Mouse (Mus musculus) kidney, postnatal 10 days (tissue): ENCODE measurements around the gene Borcs5.
"Not testable (repeated sequence)": the region's sequence is repeated elsewhere in the genome, so short reads cannot be mapped to it uniquely, and the experiment has no call there.

Source experiments
- DNase-seq: peaks from one replicate; pipeline ENCODE4 v3.0.0; 2021; ENCODE audit warnings: mixed read lengths

Gene Borcs5

GRCm38 (mm10) chr6:134678037-134678436, 38.7 kb downstream of the Borcs5 start:
- no peak for DNase-seq

- DNase-seq, result not testable (repeated sequence)
Observed at GRCm38 (mm10) chr6:134679330-134679729, 40.0 kb downstream of the Borcs5 start.

- no peak for DNase-seq
Observed at GRCm38 (mm10) chr6:134684354-134684915, 45.1 kb downstream of the Borcs5 start.

- no peak for DNase-seq
Observed at GRCm38 (mm10) chr6:134685040-134685439, 45.7 kb downstream of the Borcs5 start.

- DNase-seq, result no peak
Observed at GRCm38 (mm10) chr6:134685515-134685914, 46.2 kb downstream of the Borcs5 start.

DNA sequence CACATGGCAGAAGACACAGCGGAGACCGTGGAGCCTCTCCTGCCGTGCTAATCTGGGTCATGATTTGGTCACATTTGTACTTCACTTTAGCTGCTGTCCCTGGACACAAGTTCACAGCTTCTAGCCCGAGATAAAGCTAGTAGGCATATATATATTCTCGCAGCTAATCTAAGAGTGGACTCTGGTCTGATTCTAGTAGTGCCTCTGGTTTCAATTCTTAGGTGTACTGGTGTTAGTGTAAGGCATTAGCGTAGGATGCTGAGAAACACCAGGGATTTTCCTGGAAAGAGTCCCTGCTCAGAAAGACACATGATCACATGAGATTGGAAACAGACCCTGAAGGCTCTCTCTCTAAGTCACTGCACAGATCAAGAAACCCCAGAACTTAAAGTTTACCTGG, 55.2 kb downstream of the Borcs5 start:
- DNase-seq, result no peak

GRCm38 (mm10) chr6:134694988-134695387, 55.7 kb downstream of the Borcs5 start:
- no peak for DNase-seq

- DNase-seq, result no peak
Observed at GRCm38 (mm10) chr6:134695625-134696024, 56.3 kb downstream of the Borcs5 start.

- peak; percentile 63 for DNase-seq
Observed at GRCm38 (mm10) chr6:134696146-134696545, 56.8 kb downstream of the Borcs5 start.

DNA sequence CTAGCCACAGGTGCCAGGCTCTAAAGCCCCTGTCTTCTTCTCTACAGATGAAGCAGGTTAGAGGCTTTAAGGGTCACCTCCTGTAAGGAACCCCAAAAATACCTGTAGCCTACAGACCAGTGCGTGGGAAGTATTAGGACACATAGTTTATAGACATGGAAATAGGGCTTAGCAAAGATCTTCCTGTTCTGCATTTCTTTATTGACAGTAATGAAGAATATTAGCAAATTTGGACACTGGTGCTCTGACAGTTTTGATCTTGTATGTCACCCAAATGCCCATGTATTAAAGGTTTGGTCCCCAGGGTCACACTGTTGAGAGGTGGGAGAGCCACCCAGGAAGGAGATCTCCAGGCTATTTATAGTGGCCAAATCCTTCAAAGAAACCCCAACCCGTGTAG, 57.2 kb downstream of the Borcs5 start:
- DNase-seq, result no peak

- DNase-seq, result no peak
Observed at GRCm38 (mm10) chr6:134698243-134698642, 58.9 kb downstream of the Borcs5 start.

DNA sequence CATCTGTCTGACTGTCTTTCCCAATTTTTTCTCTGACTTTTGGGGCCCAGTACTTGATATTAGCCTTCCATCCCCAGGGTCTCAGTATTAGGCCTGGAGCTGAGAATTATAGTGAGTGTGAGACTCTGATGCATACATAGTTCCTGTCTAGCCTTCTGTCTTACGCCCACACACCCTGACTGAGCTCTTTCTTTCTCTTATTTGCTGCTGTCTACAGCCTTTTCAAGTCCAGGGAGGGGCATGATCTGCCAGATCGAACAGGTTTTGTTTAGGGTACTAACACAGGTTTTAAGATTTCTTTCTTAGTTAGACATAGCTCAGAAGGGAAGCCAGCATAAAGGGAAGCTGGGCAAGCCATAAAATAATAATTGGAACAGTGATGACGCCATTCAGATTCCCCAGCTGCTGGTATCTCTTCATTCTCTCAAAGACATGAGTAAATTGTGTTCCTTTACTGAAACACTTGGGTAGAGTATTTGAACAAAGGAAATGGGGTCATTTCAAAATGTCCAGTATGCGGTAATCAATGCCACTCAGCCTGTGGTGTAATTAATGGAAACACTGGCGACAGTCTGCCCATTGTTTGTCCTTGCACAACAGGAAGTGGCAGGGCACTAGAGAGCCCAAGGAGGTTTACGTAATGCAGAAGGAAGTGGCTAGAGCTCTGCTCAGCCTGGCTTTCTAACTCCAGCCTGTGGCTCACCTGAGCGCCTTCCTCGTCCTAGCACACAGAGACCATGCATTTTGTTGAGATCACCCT, 61.3 kb downstream of the Borcs5 start:
- peak; percentile 26 for DNase-seq

DNA sequence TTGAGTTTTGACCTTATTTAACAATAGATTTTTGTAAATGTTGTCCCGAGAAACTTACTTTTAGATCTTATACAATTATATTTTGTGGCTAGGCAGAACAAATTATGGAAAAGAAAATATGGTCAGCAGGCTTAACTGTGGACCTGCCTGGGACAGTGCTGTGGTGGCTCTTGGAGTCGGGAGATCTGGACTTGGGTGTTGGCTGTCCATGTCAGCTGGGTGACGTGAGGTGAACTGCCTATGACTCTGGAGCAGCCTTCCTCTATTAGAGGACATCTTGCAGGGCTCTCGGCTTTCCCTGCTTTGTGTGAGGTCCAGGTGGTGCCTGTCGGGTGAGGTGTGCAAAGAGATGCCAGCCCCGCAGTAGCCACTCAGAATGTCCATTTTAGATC, 61.9 kb downstream of the Borcs5 start:
- DNase-seq, result no peak

- DNase-seq, result no peak
Observed at GRCm38 (mm10) chr6:134702184-134702583, 62.9 kb downstream of the Borcs5 start.

DNA sequence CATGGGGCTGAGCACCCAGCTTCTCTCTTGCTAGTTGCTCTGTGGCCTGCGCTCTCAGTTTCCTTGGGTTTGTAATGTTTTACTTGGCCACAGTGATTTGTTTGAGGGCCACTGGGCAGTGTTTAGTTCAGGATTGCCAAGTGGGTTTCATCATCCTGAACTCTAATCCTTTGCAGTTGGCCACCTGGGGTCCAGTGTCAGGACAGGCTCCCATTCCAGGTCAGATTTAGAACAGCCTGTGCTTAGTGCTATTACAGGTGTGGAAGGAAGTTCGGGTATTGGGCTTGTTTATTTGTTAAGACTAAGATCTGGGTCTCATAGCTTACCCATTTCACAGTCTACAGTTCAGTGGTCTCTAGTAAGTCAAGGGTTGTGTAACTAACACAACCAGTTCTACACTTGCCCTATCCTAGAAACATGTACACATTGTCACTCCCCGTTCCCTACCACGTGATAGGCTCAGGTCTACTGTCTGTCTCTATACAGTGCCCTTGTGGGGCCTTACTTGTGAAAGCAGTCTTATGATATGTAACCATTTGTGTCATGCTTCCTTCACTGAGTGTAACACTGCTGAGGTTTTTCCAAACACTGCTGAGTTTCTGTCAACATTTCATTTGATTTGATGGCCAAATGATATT, 63.9 kb downstream of the Borcs5 start:
- DNase-seq, result no peak

GRCm38 (mm10) chr6:134706467-134706866, 67.2 kb downstream of the Borcs5 start:
- no peak for DNase-seq

DNA sequence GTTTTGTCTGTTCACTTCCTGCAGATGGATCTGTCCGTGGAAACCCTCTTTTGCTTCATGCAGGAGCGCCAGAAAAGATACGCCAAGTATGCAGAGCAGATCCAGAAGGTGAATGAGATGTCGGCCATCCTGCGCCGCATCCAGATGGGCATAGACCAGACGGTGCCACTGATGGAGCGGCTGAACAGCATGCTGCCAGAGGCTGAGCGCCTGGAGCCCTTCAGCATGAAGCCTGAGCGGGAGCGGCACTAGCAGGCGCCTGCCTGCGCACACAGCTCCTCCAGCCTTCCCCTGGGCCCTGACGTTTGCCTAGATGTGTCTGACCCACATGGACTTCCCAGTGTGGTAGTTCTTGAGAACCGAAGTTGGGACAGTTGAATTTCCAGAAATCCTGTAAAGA, 70.7 kb downstream of the Borcs5 start:
- no peak for DNase-seq

- DNase-seq, result no peak
Observed at GRCm38 (mm10) chr6:134713321-134713720, 74.0 kb downstream of the Borcs5 start.

DNA sequence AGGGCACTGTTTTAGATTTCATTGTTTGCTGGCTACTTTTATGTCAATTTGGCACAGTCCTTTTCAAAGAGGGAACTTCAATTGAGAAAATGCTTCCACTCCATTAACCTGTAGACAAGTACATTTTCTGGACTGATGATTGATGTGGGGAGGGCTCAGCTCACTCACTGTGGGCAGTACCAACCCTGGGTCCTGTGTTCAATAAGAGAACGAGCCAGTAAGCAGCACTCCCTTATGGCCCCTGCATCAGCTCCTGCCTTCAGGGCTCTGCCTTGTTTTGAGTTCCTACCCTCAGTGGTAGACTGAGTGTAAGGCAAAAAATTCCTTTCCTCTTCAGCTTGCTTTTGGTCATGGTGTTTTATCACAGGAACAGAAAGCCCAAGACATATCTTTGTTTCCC, 74.6 kb downstream of the Borcs5 start:
- DNase-seq, result no peak

DNA sequence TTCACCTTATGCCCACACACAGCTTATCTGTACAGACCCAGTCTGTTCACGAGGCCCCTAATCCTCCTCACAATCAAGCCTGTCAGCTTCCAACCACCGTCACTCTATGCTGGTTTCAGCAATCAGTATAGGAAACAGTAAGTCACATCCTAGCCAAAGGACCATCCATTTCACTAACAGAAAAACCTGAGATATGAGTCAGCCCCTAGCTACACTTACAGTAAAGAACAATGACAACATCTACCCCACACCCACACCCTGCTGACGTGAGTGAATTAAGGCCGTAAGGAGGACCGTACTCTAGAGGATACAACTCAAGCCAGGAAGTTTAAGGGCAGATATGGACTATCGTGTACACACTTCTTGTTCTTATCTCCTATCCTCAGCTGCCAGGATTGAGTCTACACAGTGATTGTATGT, 76.9 kb downstream of the Borcs5 start:
- DNase-seq, result no peak

GRCm38 (mm10) chr6:134717886-134718667, 78.8 kb downstream of the Borcs5 start:
- no peak for DNase-seq

DNA sequence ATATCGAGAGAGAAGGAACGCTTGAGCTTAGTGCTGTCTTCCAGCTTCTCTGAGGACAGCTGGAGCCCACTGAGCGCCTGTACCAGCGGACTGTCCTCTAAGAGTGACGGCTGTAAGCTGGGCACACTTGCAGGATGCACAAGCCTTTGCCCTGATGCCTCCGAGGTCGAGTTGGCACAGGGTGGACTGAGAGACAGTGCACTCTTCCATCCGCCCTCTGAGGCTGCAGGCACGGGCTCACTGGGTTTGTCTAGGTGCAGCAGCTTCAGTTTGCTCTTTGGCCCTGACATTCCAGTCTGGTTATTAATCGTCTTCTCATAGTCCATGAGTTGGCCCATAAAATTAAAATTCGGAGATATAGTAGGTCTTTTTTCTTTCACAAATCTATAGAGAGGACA, 79.4 kb downstream of the Borcs5 start:
- DNase-seq, result peak; percentile 44

GRCm38 (mm10) chr6:134719156-134719555, 79.8 kb downstream of the Borcs5 start:
- no peak for DNase-seq
